Mouse (Mus musculus) intestine, embryonic 16.5 days (tissue): ENCODE measurements around the gene Akap7. TPM values are rescaled to one million over a fixed set of nuclear protein-coding genes. Genes with fewer than 3 reads are reported as not detected.

Source experiments
- ATAC-seq: fragments of 200-750 bp; cut with Nextera tagmentation; 2 replicates; pipeline ENCODE4 v1.8.0; 2017; ENCODE audit warnings: moderate TSS enrichment, moderate library complexity
- H3K27ac ChIP-seq: fragments of 300-500 bp; sonication (generic); 2 replicates; pipeline ENCODE4 v1.5.1; 2014; ENCODE audit warnings: mild to moderate bottlenecking, low read length
- H3K27me3 ChIP-seq: fragments of 300-500 bp; sonication (generic); replicated peaks from 2 replicates; pipeline ENCODE4 v1.6.1; 2014; ENCODE audit warnings: low read length, control low read depth, mixed read lengths; ENCODE audit not compliant: control insufficient read depth, insufficient read depth
- H3K36me3 ChIP-seq: fragments of 300-500 bp; sonication (generic); 2 replicates; pipeline ENCODE4 v1.6.1; 2014; ENCODE audit warnings: low read length, control low read depth; ENCODE audit not compliant: control insufficient read depth, insufficient read depth
- H3K4me1 ChIP-seq: fragments of 300-500 bp; sonication (generic); 2 replicates; pipeline ENCODE4 v1.6.1; 2014; ENCODE audit warnings: low read length, control low read depth, mixed read lengths; ENCODE audit not compliant: control insufficient read depth, insufficient read depth
- H3K4me2 ChIP-seq: fragments of 300-500 bp; sonication (generic); 2 replicates; pipeline ENCODE4 v1.6.1; 2014; ENCODE audit warnings: low read depth, low read length, control low read depth
- H3K4me3 ChIP-seq: fragments of 300-500 bp; sonication (generic); 2 replicates; pipeline ENCODE4 v1.5.1; 2014; ENCODE audit warnings: mild to moderate bottlenecking, low read length
- H3K9ac ChIP-seq: fragments of 300-500 bp; sonication (generic); 2 replicates; pipeline ENCODE4 v1.6.1; 2014; ENCODE audit warnings: low read depth, low read length
- H3K9me3 ChIP-seq: fragments of 300-500 bp; sonication (generic); 2 replicates; pipeline ENCODE4 v1.6.1; 2016; ENCODE audit warnings: low read length, control low read depth; ENCODE audit not compliant: control insufficient read depth
- WGBS: fragments of 180-500 bp; shearing (Covaris S2); extraction: QIAGEN DNeasy Blood & Tissue Kit; methylation state at CpG from one replicate; pipeline ENCODE4 v1.1.7; 2014; 5-methylcytosine and 5-hydroxymethylcytosine counted together
- polyA plus RNA-seq: library from polyadenylated mRNA; unstranded; fragments of >200 nt; fragmentation: Nextera tagmentation; extraction: Ambion mirVana; gene quantifications from 2 replicates; pipeline ENCODE4 v1.2.1, GENCODE M21; 2015

Akap7 gene
- polyA plus RNA-seq, 1 experiment from 2014 or later = 27.6 TPM

DNA sequence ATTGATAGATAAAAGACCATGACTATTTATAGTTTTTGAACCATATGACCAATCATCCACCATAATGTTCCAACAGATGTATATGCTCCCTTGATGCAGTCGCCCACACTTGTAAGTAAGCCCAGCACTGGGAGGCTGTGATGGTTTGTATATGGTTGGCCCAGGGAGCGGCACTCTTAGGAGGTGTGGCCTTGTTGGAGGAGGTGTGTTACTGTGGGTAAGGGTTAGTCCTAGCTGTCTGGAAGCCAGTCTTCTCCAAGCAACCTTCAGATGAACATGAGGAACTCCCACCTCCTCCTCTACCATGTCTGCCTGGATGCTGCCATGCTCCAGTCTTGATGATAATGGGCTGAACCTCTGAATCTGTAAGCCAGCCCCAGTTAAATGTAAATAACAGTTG, 3.1 kb downstream of the Akap7 start:
- Histone ChIP-seq H3K27ac (no peak overlapping the region), H3K9me3 (no peaks in the 10 kb centered on the region), H3K4me3 (no peak overlapping the region), H3K27me3 (no peaks in the 10 kb centered on the region), H3K9ac (no peak overlapping the region), H3K4me2 (no peak overlapping the region), H3K4me1 (no peaks in the 10 kb centered on the region), H3K36me3 (no peaks in the 10 kb centered on the region)
- ATAC-seq = no peak
- 91% methylated on average over 2 of the region's 2 CpGs for WGBS

DNA sequence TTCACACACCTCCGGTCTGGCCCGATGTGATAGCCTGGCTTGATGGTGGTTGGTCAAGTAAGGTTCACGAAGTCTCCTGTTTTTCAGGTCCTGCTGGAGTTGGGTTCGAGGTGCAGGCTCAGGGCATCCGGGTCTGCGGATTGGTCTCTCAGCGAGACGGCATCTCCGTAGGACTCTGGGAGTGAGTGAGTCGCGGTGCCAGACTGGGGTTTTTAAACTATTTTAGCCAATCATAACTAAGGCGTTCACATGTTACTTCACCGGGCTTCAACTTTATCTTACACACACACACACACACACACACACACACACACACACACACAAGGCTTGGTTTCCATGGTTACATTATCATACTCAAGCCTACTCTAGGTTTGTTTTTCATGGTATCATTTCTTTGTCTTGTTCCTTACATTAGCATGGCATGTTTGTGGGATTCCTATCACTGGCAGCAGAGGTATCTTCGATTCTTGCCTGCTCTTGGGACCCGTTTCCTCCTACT, 8.6 kb downstream of the Akap7 start:
- Histone ChIP-seq H3K27ac (no peak overlapping the region), H3K4me3 (no peak overlapping the region), H3K36me3 (no peaks in the 10 kb centered on the region), H3K4me1 (peaks cover 9% of the 10 kb centered on the region), H3K4me2 (no peak overlapping the region), H3K9me3 (no peaks in the 10 kb centered on the region), H3K27me3 (no peaks in the 10 kb centered on the region), H3K9ac (no peak overlapping the region)
- WGBS = 93% methylated on average over 15 of the region's 15 CpGs
- no peak for ATAC-seq

DNA sequence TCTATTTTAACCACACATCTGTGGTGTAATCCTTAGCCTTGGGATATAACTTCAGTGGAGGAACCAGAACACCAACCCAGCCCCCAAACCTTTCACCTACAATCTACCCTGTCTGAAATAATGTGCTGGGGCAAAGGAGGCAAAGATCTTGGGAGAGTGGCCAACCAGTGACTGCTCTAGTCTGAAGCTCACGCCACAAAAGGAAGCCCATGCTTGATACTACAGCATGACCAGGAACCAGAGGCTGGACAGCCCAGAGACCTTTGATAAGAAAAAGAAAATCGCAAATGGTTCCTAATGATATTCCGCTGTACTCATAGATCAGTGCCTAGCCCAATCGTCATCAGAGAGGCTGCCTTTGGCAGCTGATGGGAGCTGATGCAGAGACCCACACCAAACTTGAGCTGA, 9.4 kb downstream of the Akap7 start:
- Histone ChIP-seq H3K4me1 (peaks cover 12% of the 10 kb centered on the region), H3K36me3 (no peaks in the 10 kb centered on the region), H3K4me2 (peak overlapping the region; percentile 65; the same call in 1 of the 2 replicates), H3K9me3 (no peaks in the 10 kb centered on the region), H3K4me3 (peak overlapping the region; percentile 72), H3K27me3 (no peaks in the 10 kb centered on the region), H3K9ac (peak overlapping the region; percentile 86), H3K27ac (peak overlapping the region; percentile 71; the same call in 1 of the 2 replicates)
- 82% methylated on average over 4 of the region's 4 CpGs for WGBS
- no peak for ATAC-seq

DNA sequence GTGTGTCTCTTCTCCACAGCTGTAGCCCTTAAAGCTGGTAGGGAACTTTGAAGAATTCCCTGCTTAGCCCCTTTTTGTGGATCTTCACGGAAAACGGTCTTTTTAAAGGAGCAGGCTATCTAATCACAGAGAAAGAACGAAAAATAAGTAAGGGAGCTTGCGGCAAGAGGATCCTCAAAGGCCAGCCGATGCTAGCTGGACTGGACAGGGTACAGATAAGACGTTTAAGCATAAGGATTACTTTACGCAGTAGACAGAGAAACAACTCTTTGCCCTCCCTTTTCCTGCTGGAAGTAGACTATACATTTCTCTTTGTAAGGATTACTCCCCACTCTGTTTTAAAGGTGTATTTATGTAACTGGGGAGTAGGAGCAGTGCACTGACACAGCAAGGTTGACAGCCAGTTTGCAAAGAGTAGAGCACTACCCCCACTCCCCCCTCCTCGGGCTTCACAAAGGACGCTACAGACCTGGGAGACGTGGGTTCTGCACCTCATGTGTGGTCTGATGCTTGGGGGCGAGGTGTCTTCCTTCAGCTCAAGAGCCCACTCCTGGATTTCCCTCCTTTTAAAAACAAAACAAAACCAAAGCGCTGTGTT, 9.9 kb downstream of the Akap7 start:
- H3K4me1 ChIP-seq = peaks cover 12% of the 10 kb centered on the region
- no peak for ATAC-seq
- H3K27ac ChIP-seq = peak overlapping the region; percentile 71
- peak overlapping the region; percentile 72 for H3K4me3 ChIP-seq
- WGBS = 20% methylated on average over 12 of the region's 12 CpGs
- peak overlapping the region; percentile 86 for H3K9ac ChIP-seq
- H3K27me3 ChIP-seq = no peaks in the 10 kb centered on the region
- peak overlapping the region; percentile 65 for H3K4me2 ChIP-seq
- no peaks in the 10 kb centered on the region for H3K9me3 ChIP-seq
- no peaks in the 10 kb centered on the region for H3K36me3 ChIP-seq

DNA sequence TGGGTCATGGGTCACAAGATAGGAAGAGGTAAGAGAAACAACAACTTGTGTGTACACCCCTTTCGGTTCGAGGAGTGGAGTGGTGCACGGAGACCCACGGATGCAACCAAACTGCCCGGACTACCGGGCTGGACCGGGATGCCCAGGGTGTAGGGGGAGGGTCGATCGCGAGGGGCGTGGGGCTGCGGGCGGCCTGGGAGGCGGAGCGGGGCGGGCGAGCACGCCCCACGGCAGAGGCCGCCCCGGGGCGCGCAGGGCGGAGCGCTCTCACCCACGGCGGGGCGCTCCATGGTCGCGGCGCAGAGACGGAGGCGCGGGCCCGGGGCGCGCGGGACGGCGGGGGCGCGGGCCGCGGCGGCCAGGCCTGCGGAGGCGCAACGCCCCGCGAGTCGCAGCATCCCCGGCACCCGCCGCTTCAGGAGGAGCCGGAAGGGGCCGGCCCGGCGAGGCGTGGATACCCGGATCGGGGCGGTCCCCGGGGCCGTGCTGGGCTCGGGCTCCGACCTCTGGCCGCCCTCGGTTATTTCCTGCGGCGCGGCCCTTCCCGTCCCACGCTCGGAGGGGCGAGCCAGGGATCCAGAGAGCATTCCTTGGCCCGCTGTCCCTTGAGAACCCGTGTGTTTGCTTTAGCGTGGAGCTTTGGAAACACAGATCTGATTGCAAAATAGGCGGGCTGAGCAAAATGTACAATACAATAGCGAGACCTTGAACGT, 10.9 kb downstream of the Akap7 start:
- H3K4me3 ChIP-seq = peak overlapping the region; percentile 72
- H3K27me3 ChIP-seq = no peaks in the 10 kb centered on the region
- peak overlapping the region; percentile 93 for H3K27ac ChIP-seq
- H3K36me3 ChIP-seq = no peaks in the 10 kb centered on the region
- peak overlapping the region; percentile 86 for H3K9ac ChIP-seq
- peaks cover 12% of the 10 kb centered on the region for H3K4me1 ChIP-seq
- ATAC-seq = peak; percentile 96
- no peaks in the 10 kb centered on the region for H3K9me3 ChIP-seq
- WGBS = under 1% methylated on average over 51 of the region's 81 CpGs
- H3K4me2 ChIP-seq = peak overlapping the region; percentile 65

DNA sequence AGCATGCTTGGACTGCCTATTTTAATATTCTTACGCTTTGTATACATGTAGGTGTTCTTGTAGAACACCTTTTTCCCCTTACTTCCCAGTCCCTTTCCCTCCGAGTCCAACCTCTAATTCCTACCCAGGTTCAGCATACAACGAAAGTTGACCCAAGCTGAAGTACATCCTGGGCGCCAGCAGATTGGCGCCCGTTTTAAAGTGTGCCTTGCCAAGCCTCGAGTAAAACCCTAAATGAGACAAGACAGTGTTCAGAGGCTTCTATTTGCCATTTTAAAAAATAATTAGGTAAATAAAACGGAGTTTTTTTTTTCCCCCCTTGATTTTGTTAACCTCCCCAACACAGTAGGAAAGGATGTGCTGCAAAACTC, 11.4 kb downstream of the Akap7 start:
- H3K9me3 ChIP-seq = no peaks in the 10 kb centered on the region
- peak overlapping the region; percentile 86 for H3K9ac ChIP-seq
- H3K4me2 ChIP-seq = peak overlapping the region; percentile 65
- no peaks in the 10 kb centered on the region for H3K36me3 ChIP-seq
- H3K27me3 ChIP-seq = no peaks in the 10 kb centered on the region
- peaks cover 12% of the 10 kb centered on the region for H3K4me1 ChIP-seq
- 41% methylated on average over 8 of the region's 8 CpGs for WGBS
- no peak for ATAC-seq
- H3K27ac ChIP-seq = peak overlapping the region; percentile 93
- H3K4me3 ChIP-seq = peak overlapping the region; percentile 72

DNA sequence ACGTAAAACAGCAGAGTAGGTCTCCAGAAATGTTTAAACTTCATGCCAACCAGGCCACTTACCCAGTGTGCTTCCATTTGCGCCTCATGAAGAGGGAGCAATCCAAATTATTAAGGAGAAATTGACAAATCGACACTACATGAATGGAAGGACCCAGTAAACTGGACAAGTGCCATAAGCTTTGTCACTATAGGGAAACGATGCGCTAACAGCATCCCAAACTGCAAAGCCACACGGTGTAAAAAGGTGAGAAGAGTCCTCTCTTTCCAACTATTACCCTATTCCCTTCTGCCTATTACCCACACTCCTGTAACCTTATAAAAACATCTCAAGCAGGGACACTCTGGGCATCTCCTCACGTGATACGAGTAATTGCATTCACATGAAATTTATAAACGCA, 11.8 kb downstream of the Akap7 start:
- Histone ChIP-seq H3K27me3 (no peaks in the 10 kb centered on the region), H3K36me3 (no peaks in the 10 kb centered on the region), H3K27ac (no peak overlapping the region), H3K9ac (peak overlapping the region; percentile 19; the same call in 1 of the 2 replicates), H3K4me2 (no peak overlapping the region), H3K4me1 (peaks cover 12% of the 10 kb centered on the region), H3K9me3 (no peaks in the 10 kb centered on the region), H3K4me3 (no peak overlapping the region)
- WGBS = 88% methylated on average over 9 of the region's 9 CpGs
- ATAC-seq = no peak

DNA sequence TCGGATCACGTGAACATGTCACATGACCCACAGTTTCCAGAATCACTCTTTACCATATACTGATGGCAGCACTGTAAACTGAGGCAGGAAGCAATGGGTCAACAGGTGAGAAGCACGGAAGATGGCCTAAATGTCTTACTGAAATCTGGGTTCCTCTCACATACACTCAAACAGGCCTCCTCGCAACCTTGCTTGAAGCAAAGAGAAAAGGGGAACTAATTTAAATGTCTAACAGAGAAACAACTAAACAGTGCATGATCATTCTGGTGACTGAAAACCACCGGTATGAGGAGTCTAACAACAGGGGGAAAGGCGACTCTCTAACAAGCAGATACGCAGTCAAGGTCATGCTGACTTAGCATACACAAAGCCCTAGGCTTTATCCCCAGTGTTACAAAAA, 12.7 kb downstream of the Akap7 start:
- H3K9me3 ChIP-seq = no peaks in the 10 kb centered on the region
- ATAC-seq = no peak
- H3K27ac ChIP-seq = no peak overlapping the region
- 78% methylated on average over 7 of the region's 7 CpGs for WGBS
- peaks cover 12% of the 10 kb centered on the region for H3K4me1 ChIP-seq
- no peak overlapping the region for H3K4me2 ChIP-seq
- no peak overlapping the region for H3K4me3 ChIP-seq
- no peak overlapping the region for H3K9ac ChIP-seq
- no peaks in the 10 kb centered on the region for H3K27me3 ChIP-seq
- H3K36me3 ChIP-seq = no peaks in the 10 kb centered on the region

DNA sequence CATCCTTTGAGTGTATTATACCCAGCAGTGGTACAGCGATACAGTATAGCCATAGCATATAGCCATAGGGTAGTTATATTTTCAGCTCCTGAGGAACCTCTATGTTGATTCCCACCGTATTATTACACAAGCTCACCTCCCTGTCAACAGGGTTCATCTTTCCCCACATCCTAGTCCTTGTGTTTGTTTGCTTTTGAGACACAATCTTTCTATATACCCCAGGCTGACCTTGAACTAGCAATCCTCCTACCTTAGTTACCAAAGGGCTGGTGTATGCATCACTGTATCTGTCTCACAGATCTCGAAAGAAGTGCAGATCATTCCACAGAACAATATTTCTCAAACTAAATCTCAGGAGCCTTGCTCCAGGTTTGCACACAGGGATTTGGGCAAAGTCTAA, 13.9 kb downstream of the Akap7 start:
- no peak overlapping the region for H3K4me3 ChIP-seq
- no peak for ATAC-seq
- 90% methylated on average over 3 of the region's 3 CpGs for WGBS
- H3K9me3 ChIP-seq = no peaks in the 10 kb centered on the region
- no peaks in the 10 kb centered on the region for H3K27me3 ChIP-seq
- peaks cover 12% of the 10 kb centered on the region for H3K4me1 ChIP-seq
- no peak overlapping the region for H3K9ac ChIP-seq
- no peak overlapping the region for H3K27ac ChIP-seq
- no peaks in the 10 kb centered on the region for H3K36me3 ChIP-seq
- no peak overlapping the region for H3K4me2 ChIP-seq
